Mouse (Mus musculus): Measurements from ENCODE around the gene Eif3d. TPM values are rescaled to one million over a fixed set of nuclear protein-coding genes. Genes with fewer than 3 reads are reported as not detected.

Gene Eif3d
- total RNA-seq (2023) = 170 TPM

GRCm38 (mm10) chr15:77970470-77971292, at the start of gene Eif3d:
Gene Eif3d, minus strand, starts transcription at chr15:77970813.

GRCm38 (mm10) chr15:77956404-77956901, 14.2 kb downstream of the Eif3d start, which contains the start of gene Foxred2:
Gene Foxred2, minus strand, starts transcription at chr15:77956722.

GRCm38 (mm10) chr15:77928673-77929331, 41.8 kb downstream of the Eif3d start, which contains the start of gene Txn2:
Gene Txn2, minus strand, starts transcription at chr15:77929006.

Other genes with a start within 250 kb of the Eif3d start
- 4.7 TPM for gene Apol9b, start 241.8 kb downstream of the Eif3d start, total RNA-seq (2023)
- gene Apol8, start 213.8 kb downstream of the Eif3d start, total RNA-seq (2023) = 13.4 TPM
- 1,257 TPM for gene Myh9, start 128.6 kb downstream of the Eif3d start, total RNA-seq (2023)
- gene Txn2, start 41.8 kb downstream of the Eif3d start, total RNA-seq (2023) = 92.2 TPM
- gene Foxred2, start 14.1 kb downstream of the Eif3d start, total RNA-seq (2023) = 3.3 TPM
- gene Cacng2, start 149.2 kb upstream of the Eif3d start, total RNA-seq (2023) = not detected
- gene Ift27, start 203.3 kb upstream of the Eif3d start, total RNA-seq (2023) = 19.6 TPM
- gene Pvalb, start 235.6 kb upstream of the Eif3d start, total RNA-seq (2023) = not detected